Mouse (Mus musculus) heart, adult 2 months (tissue): ENCODE data around the gene Prdx6.

Experiments
- CTCF ChIP-seq: fragments of 200-600 bp; IDR thresholded peaks from 2 replicates; pipeline ENCODE4 v1.8.1; 2022; ENCODE audit warnings: antibody characterized with exemption, mild to moderate bottlenecking, moderate library complexity
- EP300 ChIP-seq: fragments of 200-500 bp; IDR thresholded peaks from 2 replicates; pipeline ENCODE4 v1.6.1; 2011; ENCODE audit warnings: low read depth, low read length, control low read depth; ENCODE audit not compliant: insufficient read depth
- POLR2A ChIP-seq: fragments of 200-500 bp; IDR thresholded peaks from 2 replicates; pipeline ENCODE4 v1.6.1; 2011; ENCODE audit warnings: mild to moderate bottlenecking, low read depth, low read length, control low read depth; ENCODE audit not compliant: insufficient read depth

- TF ChIP-seq CTCF (no peak), POLR2A (0 out of 2 replicates have a peak, but pooled peaks have one; percentile 33), EP300 (no peak)
These were observed 902 bp downstream of the Prdx6 start for GRCm38 (mm10) chr1:161250031-161250603.
